Mouse (Mus musculus): Measurements from ENCODE around the gene 2610002M06Rik. TPM values are rescaled to one million over a fixed set of nuclear protein-coding genes. Genes with fewer than 3 reads are reported as not detected.

Gene 2610002M06Rik
- total RNA-seq (2021) = 10.0 and 10.4 TPM in 2 replicates
- long read RNA-seq, experiment 1, full-length matches to known transcripts = 9 of 9 reads
- long read RNA-seq, experiment 1, partial matches to known transcripts = 0 of 9 reads
- long read RNA-seq, experiment 1, other reads (novel, unspliced or antisense) = 0 of 9 reads
- long read RNA-seq, experiment 2, full-length matches to known transcripts = 3 of 6 reads
- long read RNA-seq, experiment 2, partial matches to known transcripts = 2 of 6 reads
- long read RNA-seq, experiment 2, other reads (novel, unspliced or antisense) = 1 of 6 reads

DNA sequence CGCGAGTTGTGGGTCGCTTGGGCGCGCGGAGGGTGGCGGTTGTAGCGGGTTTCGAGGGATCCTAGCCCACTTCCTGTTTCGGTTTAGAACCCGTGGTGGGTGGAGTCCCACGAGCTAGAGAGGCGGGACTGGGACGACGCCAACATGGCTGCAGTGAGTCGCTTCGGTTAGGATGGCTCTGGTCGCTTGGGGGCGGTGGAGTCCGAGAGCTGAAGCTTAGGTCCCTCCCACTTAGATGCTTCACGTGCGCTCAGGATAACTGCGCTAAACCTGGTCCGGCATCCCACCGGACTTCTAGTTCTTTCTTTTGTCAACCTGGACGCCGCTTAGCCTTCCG is at the start of gene 2610002M06Rik:
TSS of gene 2610002M06Rik (minus strand) at position 117 of the 337 bp plus-strand sequence.
- DNase-seq = peak; percentile 93

DNA sequence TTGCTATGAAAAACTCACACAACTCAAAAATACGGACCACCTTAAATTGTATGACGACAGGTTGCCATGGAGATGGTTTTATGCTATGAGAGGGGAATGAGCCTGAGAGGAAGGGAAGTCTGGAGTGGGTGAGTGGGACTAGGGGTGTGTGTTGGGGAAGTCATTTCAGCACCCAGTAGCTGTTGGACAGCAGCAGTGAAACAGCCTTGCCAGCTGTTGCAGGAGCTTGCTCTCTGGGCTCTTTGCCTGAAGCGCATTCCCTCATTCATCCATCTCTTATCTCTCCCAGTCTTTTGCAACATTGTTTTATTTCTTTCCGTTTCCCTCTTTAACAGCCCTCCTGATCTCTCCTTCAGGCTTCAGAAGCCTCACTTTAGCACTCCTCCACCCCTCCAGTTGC is 42.0 kb upstream of the 2610002M06Rik start:
- no peak for DNase-seq

GRCm38 (mm10) chrX:107816726-107817125 is 592 bp upstream of the 2610002M06Rik start:
- DNase-seq = no peak

DNA sequence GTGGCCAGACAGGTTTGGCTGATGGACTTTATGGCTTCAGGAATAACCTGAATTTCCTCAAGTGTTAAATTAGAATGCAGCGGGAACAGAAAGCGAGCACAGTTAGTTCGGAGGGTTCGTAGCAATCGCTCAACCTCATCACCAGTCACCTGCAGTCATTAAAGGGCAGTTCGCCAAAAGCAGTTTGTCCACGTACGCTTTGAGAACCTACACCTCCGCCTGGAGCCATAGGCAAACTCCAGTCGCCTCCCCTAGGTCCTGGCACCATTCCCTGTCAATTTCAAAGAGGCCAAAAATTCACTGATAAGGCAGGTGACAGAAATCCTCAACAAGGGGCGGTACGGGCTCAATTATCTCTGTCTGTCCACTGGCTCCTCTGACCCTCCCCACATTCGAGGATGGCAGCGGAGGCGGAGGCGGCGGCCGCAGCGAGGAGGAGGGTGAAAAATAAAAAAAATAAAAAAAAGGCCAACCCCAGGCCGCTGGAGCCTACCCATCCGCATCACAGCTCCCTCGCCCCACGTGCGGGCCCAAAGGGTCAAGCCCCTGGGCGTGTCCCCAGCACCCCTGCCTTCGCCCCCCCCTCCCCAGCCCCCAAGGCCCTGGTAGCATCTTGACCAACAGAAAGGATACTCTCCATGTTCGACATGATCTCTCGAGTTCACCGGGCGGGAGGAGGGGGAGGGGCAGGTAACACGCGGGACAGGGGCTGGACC is 474 bp downstream of the 2610002M06Rik start:
- DNase-seq = no peak

- DNase-seq = no peak
Measured at GRCm38 (mm10) chrX:107812120-107812519, 4.0 kb downstream of the 2610002M06Rik start.

DNA sequence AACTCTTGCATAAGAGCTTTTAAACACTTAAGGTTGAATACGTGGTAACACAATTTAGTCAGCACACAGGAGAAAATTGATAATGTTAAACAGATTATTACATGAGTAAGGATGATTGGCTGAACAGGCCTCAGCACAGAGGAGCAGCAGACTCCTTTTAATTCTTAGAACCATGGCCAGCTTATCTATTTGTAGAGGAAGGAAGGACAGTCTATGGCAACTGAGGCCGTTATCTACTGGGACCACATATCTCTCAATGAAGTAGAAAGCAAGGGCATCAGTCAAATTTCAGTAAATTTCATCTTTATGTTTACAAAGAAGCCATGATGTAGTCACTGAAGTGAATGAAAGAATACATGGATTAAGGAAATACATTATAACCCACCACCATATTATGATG is 19.2 kb downstream of the 2610002M06Rik start:
- no peak for DNase-seq

DNA sequence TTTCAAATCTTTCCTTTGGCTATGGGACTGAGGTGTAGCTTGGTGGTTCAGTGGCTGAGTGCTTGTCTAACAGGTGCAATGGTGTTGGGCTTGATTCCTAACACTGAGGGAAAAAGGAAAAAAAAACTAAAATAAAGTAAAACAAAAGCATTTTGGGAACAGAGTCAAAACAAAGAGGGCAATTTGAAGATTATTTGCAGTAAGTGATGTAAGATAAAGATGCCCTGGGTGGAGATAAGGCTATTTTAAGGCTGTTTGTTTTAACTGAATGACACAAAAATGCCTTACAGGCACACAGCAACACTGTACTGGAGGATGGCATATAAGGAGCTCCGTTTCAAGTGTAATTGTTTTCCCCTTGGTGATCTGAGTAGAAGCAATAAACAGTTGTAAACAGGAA is 20.3 kb downstream of the 2610002M06Rik start:
- DNase-seq = no peak

- DNase-seq = no peak
Measured at GRCm38 (mm10) chrX:107792290-107792689, 23.8 kb downstream of the 2610002M06Rik start, which contains the start of gene Tent5d. TSS of gene Tent5d (plus strand) at chrX:107792590.

DNA sequence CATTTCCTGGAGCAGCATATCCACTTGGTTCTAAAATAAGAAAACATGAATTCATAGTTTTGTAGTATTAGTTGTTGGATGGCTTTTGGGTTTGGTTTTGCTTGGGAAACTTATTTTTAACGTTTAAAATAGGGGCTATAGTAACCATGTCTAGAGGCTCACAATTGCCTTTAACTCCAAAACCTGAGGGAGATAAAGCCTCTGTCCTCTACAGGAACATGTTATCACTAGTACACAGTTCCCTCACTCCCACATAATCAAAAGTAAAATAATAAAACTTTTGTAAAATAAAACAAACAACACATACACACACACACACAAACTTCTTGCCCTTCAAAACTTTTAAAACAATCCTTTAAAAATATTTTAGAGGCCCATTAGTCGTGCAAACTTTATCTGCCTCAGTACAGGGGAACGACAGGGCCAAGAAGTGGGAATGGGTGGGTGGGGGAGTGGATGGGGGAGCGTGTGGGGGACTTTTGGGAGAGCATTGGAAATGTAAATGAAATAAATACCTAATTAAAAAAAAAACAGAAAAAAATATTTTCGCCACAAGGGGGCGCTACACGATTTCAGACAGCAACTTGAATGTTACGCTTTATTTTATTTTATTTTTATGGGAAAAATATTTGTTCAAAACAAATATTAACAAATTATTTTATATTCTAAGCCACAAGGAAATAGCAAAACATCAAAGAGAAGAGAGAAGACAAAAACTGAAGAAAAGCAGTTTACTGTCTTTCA is 25.2 kb downstream of the 2610002M06Rik start:
- no peak for DNase-seq

GRCm38 (mm10) chrX:107790136-107790535 is 26.0 kb downstream of the 2610002M06Rik start:
- no peak for DNase-seq

DNA sequence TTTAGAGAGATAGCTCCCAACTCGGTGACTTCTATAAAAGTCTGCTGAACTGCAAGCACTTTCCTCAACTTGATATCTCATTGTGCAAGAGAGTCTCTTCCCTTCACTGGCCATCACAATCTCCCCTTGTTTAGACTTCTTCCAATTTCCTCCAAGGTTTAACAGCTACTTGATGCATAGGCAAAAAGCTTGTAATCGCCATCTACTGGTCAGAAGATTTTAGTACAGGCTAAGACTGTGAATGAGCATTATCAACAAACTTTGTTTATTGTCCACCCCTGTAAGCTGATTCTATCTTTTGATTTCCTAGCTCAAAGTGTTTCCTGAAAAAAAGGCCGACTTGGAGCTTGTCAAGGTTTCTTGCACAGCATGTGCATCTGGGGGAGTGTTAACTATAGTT is 48.2 kb downstream of the 2610002M06Rik start:
- DNase-seq = no peak

Other genes with a start within 250 kb of the 2610002M06Rik start
- not detected in 2 replicates for gene Tbx22, start 148.4 kb downstream of the 2610002M06Rik start, total RNA-seq (2021)
- not detected in 2 replicates for gene Tent5d, start 23.7 kb downstream of the 2610002M06Rik start, total RNA-seq (2021)
- not detected in 2 replicates for gene Gm732, start 132.1 kb upstream of the 2610002M06Rik start, total RNA-seq (2021)

Data from adrenal gland, postnatal 14 days (tissue).